Mouse (Mus musculus) embryonic stem cell, embryonic (primary cell): ENCODE results near the gene Il10.

Source experiments
- CTCF ChIA-PET, 4 experiments: fragments of 300-600 bp in 2 of 4; fragments of 350-600 bp in 2 of 4; sonication (Branson Sonifier 250); formaldehyde crosslinking; loops; one replicate each; lab custom pipeline; 2022; ENCODE audit warnings: inconsistent platforms in 2 of 4; lab: Charles Lee
- POLR2A ChIA-PET, 4 experiments: fragments of 300-600 bp in 2 of 4; fragments of 350-600 bp in 2 of 4; sonication (Branson Sonifier 250); formaldehyde crosslinking; loops; one replicate each; lab custom pipeline; 2022; ENCODE audit warnings: antibody characterized with exemption in 4 of 4, inconsistent platforms in 1 of 4; lab: Charles Lee

The Il10 gene

DNA sequence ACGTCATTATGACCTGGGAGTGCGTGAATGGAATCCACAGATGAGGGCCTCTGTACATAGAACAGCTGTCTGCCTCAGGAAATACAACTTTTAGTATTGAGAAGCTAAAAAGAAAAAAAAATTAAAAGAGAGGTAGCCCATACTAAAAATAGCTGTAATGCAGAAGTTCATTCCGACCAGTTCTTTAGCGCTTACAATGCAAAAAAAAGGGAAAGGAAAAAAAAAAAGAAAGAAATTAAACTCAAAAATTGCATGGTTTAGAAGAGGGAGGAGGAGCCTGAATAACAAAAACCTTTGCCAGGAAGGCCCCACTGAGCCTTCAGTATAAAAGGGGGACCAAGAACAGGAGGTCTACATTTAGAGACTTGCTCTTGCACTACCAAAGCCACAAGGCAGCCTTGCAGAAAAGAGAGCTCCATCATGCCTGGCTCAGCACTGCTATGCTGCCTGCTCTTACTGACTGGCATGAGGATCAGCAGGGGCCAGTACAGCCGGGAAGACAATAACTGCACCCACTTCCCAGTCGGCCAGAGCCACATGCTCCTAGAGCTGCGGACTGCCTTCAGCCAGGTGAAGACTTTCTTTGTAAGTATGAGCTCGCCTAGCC, at the start of gene Il10:
Gene Il10, plus strand, starts transcription at position 354 of the 607 bp plus-strand sequence.
- ChIA-PET POLR2A (interaction anchor here in 1 of 4 experiments (1.0 to 1.6 kb wide), 5 partner anchors 15 to 304 kb away, joined by 3 to 5 read pairs (median 3); partner anchors contain the start of gene Gm29427), CTCF (interaction anchor here in 3 of 4 experiments (0.6 to 2.3 kb wide), 3 partner anchors 34 to 421 kb away, joined by 3 to 9 read pairs (median 3); no protein-coding TSS in a partner anchor)

DNA sequence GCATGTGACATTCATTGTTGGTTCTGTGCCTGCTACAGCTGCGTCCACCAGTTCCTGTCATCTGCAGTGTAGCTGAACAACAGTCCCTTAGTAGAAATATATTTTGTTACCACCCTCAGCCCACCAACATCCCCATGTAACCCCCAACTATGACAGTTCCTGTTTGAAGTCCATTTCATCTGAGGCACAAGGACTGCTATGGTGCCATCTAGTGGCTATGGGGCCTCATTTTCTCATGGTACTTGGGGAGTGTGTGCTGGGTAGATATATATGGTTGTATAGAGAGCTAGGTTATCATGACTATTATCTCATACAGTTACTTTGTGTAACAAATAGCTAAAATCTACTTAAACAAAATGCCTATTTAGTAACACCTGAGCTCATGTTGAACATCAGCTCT, 40.2 kb upstream of the Il10 start:
- POLR2A ChIA-PET, result no interaction called here
- CTCF ChIA-PET, result interaction anchor here (0.5 to 1.6 kb wide), 12 partner anchors 13 to 432 kb away, joined by 3 to 8 read pairs (median 4); no protein-coding TSS in a partner anchor

DNA sequence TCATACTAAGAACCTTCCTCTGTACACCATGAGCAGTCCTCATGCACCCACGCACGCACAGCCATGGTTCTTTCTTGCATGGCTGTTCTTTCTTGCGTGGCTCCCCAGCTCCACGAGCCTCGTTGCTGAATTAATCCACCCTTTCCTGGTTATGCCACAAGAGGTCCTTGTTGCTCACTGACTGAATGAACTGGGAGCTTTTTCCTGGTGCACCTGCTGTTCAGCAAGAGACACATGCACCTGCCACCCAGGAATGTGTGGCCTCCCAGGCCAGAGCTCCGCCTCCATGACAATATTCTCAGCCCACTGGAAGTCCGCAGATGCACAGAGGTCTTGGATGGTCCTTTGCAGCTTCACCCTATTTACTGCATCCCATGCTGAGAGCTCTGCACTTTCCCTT, 35.2 kb upstream of the Il10 start:
- POLR2A ChIA-PET, result interaction anchor here in 1 of 4 experiments (1.8 kb wide), 1 partner anchor 37 kb away, joined by 6 read pairs; no protein-coding TSS in a partner anchor
- CTCF ChIA-PET, result interaction anchor here (0.6 to 2.4 kb wide), 21 partner anchors 15 to 283 kb away, joined by 3 to 29 read pairs (median 3); no protein-coding TSS in a partner anchor

GRCm38 (mm10) chr1:130987001-130987400, 32.6 kb upstream of the Il10 start:
- ChIA-PET POLR2A (no interaction called here), CTCF (interaction anchor here in 2 of 4 experiments (1.4 to 2.8 kb wide), 2 partner anchors 66 to 273 kb away, joined by 4 to 8 read pairs; no protein-coding TSS in a partner anchor)

GRCm38 (mm10) chr1:130987418-130987817, 32.2 kb upstream of the Il10 start:
- CTCF ChIA-PET, result interaction anchor here in 2 of 4 experiments (1.4 to 2.8 kb wide), 2 partner anchors 65 to 273 kb away, joined by 4 to 8 read pairs; no protein-coding TSS in a partner anchor
- POLR2A ChIA-PET, result no interaction called here

DNA sequence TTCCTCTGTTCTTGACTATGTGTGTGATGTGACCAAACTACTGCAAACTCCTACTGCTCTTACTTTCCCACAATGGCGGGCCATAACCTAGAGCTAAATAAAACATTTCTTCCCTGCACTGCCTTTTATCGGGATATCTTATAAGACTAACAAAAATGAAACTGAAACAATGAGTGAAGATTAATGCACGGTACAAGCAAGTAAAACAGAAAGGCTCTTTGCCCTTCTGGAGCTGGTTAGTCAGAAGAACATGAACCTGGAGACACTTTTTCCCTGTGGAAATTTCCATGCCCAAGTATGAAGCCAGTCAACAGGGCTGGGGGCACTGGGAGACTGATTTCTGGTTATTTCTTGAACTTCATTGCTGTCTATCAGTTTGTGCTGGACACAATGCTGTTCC, 30.3 kb upstream of the Il10 start:
- POLR2A ChIA-PET, result no interaction called here

DNA sequence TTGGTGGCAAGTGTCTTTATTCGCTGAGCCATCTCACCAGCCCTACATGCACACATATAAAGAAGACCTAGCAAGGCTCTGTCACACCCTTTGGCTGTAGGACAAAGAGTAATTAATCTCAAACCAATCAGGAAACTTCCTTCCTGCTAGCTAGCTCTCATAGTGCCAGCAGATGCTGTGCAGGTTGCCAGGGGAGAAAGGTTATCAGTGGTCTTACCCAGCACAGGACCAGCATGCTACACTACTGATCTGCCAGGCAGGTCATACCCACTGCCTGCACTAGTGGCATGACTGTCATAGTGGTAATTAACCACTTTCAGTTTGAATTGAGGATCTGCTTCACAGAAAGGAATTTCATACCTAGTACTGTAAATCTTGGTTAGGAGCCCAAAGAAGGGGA, 29.2 kb upstream of the Il10 start:
- POLR2A ChIA-PET, result no interaction called here
- CTCF ChIA-PET, result interaction anchor here in 1 of 4 experiments (0.6 kb wide), 1 partner anchor 70 kb away, joined by 3 read pairs; no protein-coding TSS in a partner anchor

More for the DNA sequence above, 30.3 kb upstream of the Il10 start:
- CTCF ChIA-PET, result no interaction called here

- CTCF ChIA-PET, result interaction anchor here in 1 of 4 experiments (0.9 to 1.5 kb wide), 2 partner anchors 15 to 117 kb away, joined by 3 to 4 read pairs; no protein-coding TSS in a partner anchor
- POLR2A ChIA-PET, result no interaction called here
These were observed 26.0 kb upstream of the Il10 start for GRCm38 (mm10) chr1:130993574-130994154.

DNA sequence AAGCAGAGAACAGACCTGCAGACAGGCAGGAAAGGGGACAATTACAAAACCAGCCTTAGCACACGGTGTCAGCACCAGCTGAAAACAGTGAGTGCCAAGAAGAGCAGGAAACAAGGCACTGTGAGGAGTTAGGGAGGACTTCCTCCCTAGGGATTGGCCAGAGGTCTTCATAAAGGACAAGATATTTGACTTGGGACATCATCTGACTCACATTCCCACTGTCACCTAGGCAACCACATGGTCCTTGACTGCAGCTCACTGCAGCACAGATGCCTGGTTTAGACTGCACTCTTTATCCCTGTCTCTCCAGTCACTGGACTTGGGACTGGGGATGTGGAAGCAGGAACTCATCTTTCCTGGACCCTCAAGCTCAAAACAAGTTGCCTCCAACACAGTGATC, 24.1 kb upstream of the Il10 start:
- ChIA-PET CTCF (interaction anchor here in 1 of 4 experiments (1.9 kb wide), 1 partner anchor 65 kb away, joined by 4 read pairs; no protein-coding TSS in a partner anchor), POLR2A (no interaction called here)

DNA sequence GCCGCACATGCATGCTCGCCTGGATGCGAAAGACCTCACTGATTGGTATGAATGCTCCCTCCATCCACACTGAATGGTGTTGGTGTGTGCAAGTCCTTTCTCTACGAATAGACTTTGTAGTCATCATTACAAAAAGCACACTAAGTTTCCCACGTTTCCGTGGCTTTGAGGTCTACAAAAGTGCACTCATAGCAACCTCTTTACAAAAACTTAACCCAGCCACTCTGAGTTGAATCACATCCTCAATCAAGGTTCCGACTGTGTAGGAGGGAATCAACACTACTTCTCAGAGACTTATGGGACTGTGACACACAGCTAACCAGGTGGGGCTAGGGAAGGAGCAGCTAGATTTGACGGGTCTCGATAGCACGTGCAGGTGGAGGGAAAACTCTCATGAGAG, 23.3 kb upstream of the Il10 start:
- ChIA-PET POLR2A (no interaction called here), CTCF (interaction anchor here in 1 of 4 experiments (1.9 kb wide), 1 partner anchor 64 kb away, joined by 4 read pairs; no protein-coding TSS in a partner anchor)

DNA sequence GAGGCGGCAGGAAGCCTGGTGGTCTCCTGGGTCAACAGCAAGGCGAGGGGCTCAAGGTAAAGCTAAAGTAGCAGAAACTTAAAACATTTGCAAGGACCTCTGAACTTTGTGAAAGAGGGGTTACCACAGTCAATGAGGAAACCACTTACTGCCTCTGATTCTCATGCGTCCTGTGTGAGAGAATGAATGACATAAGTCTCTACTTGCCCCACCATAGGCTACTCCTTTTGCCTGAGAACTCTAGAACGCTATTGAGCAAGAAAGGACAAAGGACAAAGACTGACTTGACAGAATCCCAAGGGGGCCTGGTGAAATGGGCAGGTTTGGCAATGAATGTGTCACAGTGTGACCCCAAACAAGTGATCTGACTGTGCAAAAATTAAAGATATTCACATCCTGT, 22.2 kb upstream of the Il10 start:
- POLR2A ChIA-PET, result no interaction called here
- CTCF ChIA-PET, result no interaction called here

DNA sequence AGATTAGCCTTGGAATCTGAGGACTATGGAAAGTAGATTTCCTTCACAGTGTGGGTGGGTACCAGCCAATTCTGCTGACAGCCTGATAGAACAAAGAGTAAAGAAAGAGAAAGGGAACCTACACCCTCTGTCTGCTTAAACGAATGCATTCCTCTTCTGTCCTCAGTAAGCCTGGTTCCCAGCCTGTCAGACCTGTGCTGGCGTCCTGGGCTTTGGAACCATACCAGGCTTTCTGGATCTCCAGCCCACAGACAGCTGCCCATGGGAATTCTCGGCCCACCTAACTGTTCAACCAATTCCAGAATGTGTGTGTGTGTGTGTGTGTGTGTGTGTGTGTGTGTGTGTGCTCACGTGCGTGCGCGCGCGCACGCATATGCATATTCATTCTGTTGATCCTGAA, 21.3 kb upstream of the Il10 start:
- POLR2A ChIA-PET, result no interaction called here
- CTCF ChIA-PET, result no interaction called here

DNA sequence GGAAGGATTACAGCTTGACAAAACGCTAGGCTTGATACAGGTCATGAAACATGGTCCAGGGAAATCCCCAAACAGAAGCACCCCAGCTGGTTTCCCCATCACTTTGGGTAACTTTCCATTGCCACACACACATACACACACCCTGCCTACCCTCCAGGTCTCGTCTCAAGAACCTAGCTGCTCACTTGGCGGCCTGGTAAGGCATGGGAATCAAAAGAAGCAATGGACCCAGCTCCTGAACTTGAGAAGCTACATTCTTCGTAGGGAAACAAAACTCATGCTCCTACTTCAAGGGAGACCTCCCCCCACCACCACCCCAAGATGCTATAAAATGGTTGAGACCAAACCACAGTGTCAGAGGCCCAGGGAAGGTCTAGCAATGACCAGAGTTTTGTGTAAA, 19.9 kb upstream of the Il10 start:
- ChIA-PET POLR2A (interaction anchor here in 1 of 4 experiments (0.6 kb wide), 1 partner anchor 31 kb away, joined by 3 read pairs; no protein-coding TSS in a partner anchor), CTCF (interaction anchor here in 1 of 4 experiments (1.2 to 1.6 kb wide), 2 partner anchors 15 to 53 kb away, joined by 3 read pairs; no protein-coding TSS in a partner anchor)

GRCm38 (mm10) chr1:131000296-131000695, 19.3 kb upstream of the Il10 start:
- ChIA-PET CTCF (interaction anchor here in 1 of 4 experiments (1.2 to 1.6 kb wide), 2 partner anchors 16 to 53 kb away, joined by 3 read pairs; no protein-coding TSS in a partner anchor), POLR2A (interaction anchor here in 1 of 4 experiments (0.6 kb wide), 1 partner anchor 32 kb away, joined by 3 read pairs; no protein-coding TSS in a partner anchor)

- ChIA-PET POLR2A (interaction anchor here in 2 of 4 experiments (0.6 to 1.1 kb wide), 4 partner anchors 17 to 526 kb away, joined by 3 to 5 read pairs (median 3); partner anchors contain the start of gene Il10 (in 1 of the 2)), CTCF (interaction anchor here in 2 of 4 experiments (0.5 to 0.7 kb wide), 2 partner anchors 18 to 728 kb away, joined by 3 to 4 read pairs; no protein-coding TSS in a partner anchor)
These were observed 17.1 kb upstream of the Il10 start for GRCm38 (mm10) chr1:131002561-131002960.

DNA sequence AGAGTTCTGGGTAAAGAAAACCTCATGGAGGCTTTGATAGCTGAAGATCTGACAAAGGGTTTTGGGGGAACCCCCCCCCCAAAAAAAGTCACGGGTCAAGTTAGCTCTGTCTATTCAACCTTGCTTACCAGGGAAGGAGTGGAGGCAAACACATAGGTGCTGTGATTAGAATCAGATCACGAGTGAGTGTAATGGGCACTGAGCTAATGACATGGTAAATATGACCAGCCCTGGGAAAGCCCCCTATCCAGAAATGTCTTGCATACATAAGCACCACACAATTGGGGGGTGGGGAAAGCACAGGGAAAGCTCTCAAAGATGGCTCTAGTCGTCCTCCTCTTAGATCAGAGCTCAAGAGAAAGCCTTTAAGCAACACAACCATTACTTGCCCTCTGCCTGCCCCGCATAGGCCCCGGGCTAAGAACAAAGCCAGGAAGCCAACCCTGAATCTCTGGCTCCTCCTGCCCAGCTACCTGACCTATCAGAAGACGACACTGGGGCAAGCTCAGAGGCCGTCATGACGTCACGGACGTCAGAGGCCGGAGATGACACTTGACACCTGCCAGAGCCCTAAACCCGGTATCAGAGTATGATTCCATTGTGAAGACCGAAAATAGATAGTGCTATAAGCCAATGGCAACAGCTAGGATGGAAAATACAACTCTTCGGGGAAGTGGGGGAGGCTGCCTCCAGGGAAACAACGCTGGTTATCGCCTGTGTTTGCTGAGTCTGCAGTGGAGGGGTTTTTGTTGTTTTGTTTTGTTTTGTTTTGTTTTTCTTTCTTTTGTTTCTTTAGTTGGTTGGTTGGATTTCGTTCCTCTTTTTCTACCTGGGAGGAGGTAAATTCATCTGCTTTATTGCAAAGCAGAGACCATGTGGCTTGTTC, 16.4 kb upstream of the Il10 start:
- POLR2A ChIA-PET, result interaction anchor here (0.6 to 1.6 kb wide), 6 partner anchors 17 to 415 kb away, joined by 3 read pairs; partner anchors contain the start of genes Gm29427 (in 1 of the 4) and Il10 (in 1 of the 4)

GRCm38 (mm10) chr1:131006069-131006468, 13.6 kb upstream of the Il10 start:
- CTCF ChIA-PET, result interaction anchor here in 1 of 4 experiments (0.5 kb wide), 1 partner anchor 31 kb away, joined by 3 read pairs; no protein-coding TSS in a partner anchor
- POLR2A ChIA-PET, result no interaction called here

More for the DNA sequence above, 16.4 kb upstream of the Il10 start:
- CTCF ChIA-PET, result interaction anchor here in 2 of 4 experiments (0.7 to 1.0 kb wide), 2 partner anchors 50 to 728 kb away, joined by 3 read pairs; no protein-coding TSS in a partner anchor
